Mouse (Mus musculus): Measurements from ENCODE around the gene Olfr875. TPM values are rescaled to one million over a fixed set of nuclear protein-coding genes. Genes with fewer than 3 reads are reported as not detected.

Gene Olfr875
- polyA plus RNA-seq, 1 experiment from 2014 or later: not detected

Other genes with a start within 250 kb of the Olfr875 start
- gene Esam, start 243.8 kb upstream of the Olfr875 start, polyA plus RNA-seq (2014; fragmentation: Nextera tagmentation; extraction: Ambion mirVana): 48.3 and 49.3 TPM in 2 replicates
- gene Vsig2, start 232.6 kb upstream of the Olfr875 start, polyA plus RNA-seq (2014; fragmentation: Nextera tagmentation; extraction: Ambion mirVana): 0.42 and 1.1 TPM in 2 replicates
- 3.4 and 3.8 TPM in 2 replicates for gene Nrgn, start 219.0 kb upstream of the Olfr875 start, polyA plus RNA-seq (2014; fragmentation: Nextera tagmentation; extraction: Ambion mirVana)
- gene Siae, start 216.2 kb upstream of the Olfr875 start, polyA plus RNA-seq (2014; fragmentation: Nextera tagmentation; extraction: Ambion mirVana): 14.2 and 14.3 TPM in 2 replicates
- gene Spa17, start 158.1 kb upstream of the Olfr875 start, polyA plus RNA-seq (2014; fragmentation: Nextera tagmentation; extraction: Ambion mirVana): 10.2 and 14.1 TPM in 2 replicates
- 91.3 and 91.5 TPM in 2 replicates for gene Tbrg1, start 114.5 kb upstream of the Olfr875 start, polyA plus RNA-seq (2014; fragmentation: Nextera tagmentation; extraction: Ambion mirVana)
- gene Panx3, start 102.6 kb upstream of the Olfr875 start, polyA plus RNA-seq (2014; fragmentation: Nextera tagmentation; extraction: Ambion mirVana): 0.09 TPM in 1 of 2 replicates, not detected in the other
- gene Olfr160, start 55.6 kb upstream of the Olfr875 start, polyA plus RNA-seq (2014; fragmentation: Nextera tagmentation; extraction: Ambion mirVana): not detected in 2 replicates
- not detected in 2 replicates for gene Olfr874, start 26.8 kb upstream of the Olfr875 start, polyA plus RNA-seq (2014; fragmentation: Nextera tagmentation; extraction: Ambion mirVana)
- not detected in 2 replicates for gene Olfr876, start 31.2 kb downstream of the Olfr875 start, polyA plus RNA-seq (2014; fragmentation: Nextera tagmentation; extraction: Ambion mirVana)
- gene Olfr877, start 82.4 kb downstream of the Olfr875 start, polyA plus RNA-seq (2014; fragmentation: Nextera tagmentation; extraction: Ambion mirVana): not detected in 2 replicates
- not detected in 2 replicates for gene Olfr145, start 124.9 kb downstream of the Olfr875 start, polyA plus RNA-seq (2014; fragmentation: Nextera tagmentation; extraction: Ambion mirVana)
- not detected in 2 replicates for gene Olfr878, start 146.0 kb downstream of the Olfr875 start, polyA plus RNA-seq (2014; fragmentation: Nextera tagmentation; extraction: Ambion mirVana)
- gene Olfr881, start 220.0 kb downstream of the Olfr875 start, polyA plus RNA-seq (2014; fragmentation: Nextera tagmentation; extraction: Ambion mirVana): not detected in 2 replicates